Comparison of ENCODE assay signal across 8 mouse cellular contexts in genomic region chr6:31216206-31217059, GRCm38 (mm10).
A peak's percentile ranks its signal among the peaks of the same experiment; 100 is the strongest.
DNase-seq lines count a peak whose midpoint lies in the region; ATAC-seq and TF ChIP-seq lines count a peak whose summit lies in the region.

No protein-coding gene starts in this region.

- peak overlapping the region; percentile 41 for H3K9ac ChIP-seq in forebrain, embryonic 11.5 days (ENCODE audit: low read length)
- peak overlapping the region; percentile 63 for H3K9ac ChIP-seq in heart, embryonic 15.5 days
- peak overlapping the region; percentile 58 for H3K9ac ChIP-seq in liver, embryonic 12.5 days

- no peak for TF ChIP-seq POLR2A in bone marrow macrophage, adult 2 months (IDR thresholded peaks at IDR 0.05; ENCODE audit: borderline replicate concordance, low read depth, low read length)

- under 1% methylated on average over 98 of the region's 100 CpGs for whole genome bisulfite sequencing in forebrain, embryonic 11.5 days
- under 1% methylated on average over 100 of the region's 100 CpGs for WGBS in heart, embryonic 15.5 days
- WGBS in liver, embryonic 12.5 days (ENCODE audit: insufficient replicate concordance): under 1% methylated on average over 97 of the region's 100 CpGs

- ATAC-seq in forebrain, embryonic 11.5 days (replicated peaks; ENCODE audit: low FRiP score): peak; percentile 62
- ATAC-seq in heart, embryonic 15.5 days (replicated peaks; ENCODE audit: insufficient number of reproducible peaks, insufficient read depth, low FRiP score, low read depth): peak; percentile 72
- ATAC-seq in liver, embryonic 12.5 days: peak; percentile 68

- H3K27ac ChIP-seq in bone marrow macrophage, adult 2 months (ENCODE audit: insufficient read depth, low read depth, low read length): peak overlapping the region; percentile 69
- H3K27ac ChIP-seq in forebrain, embryonic 11.5 days (ENCODE audit: low read depth, low read length): no peak overlapping the region
- H3K27ac ChIP-seq in heart, embryonic 15.5 days: no peak overlapping the region
- no peak overlapping the region for H3K27ac ChIP-seq in liver, embryonic 12.5 days

- no peaks in the 10 kb centered on the region for H3K36me3 ChIP-seq in forebrain, embryonic 11.5 days (ENCODE audit: control insufficient read depth, insufficient read depth, low read length)
- H3K36me3 ChIP-seq in heart, embryonic 15.5 days: no peaks in the 10 kb centered on the region
- no peaks in the 10 kb centered on the region for H3K36me3 ChIP-seq in liver, embryonic 12.5 days

- H3K4me2 ChIP-seq in forebrain, embryonic 11.5 days (ENCODE audit: low read depth, low read length, severe bottlenecking): peak overlapping the region; percentile 100
- H3K4me2 ChIP-seq in heart, embryonic 15.5 days: peak overlapping the region; percentile 100
- peak overlapping the region; percentile 99 for H3K4me2 ChIP-seq in liver, embryonic 12.5 days

- H3K9me3 ChIP-seq in forebrain, embryonic 11.5 days (ENCODE audit: control insufficient read depth, low read length): no peaks in the 10 kb centered on the region
- no peaks in the 10 kb centered on the region for H3K9me3 ChIP-seq in heart, embryonic 15.5 days (replicated peaks)
- H3K9me3 ChIP-seq in liver, embryonic 12.5 days (replicated peaks): no peaks in the 10 kb centered on the region

- H3K4me3 ChIP-seq in bone marrow macrophage, adult 2 months (ENCODE audit: insufficient read depth, low read length): peak overlapping the region; percentile 89
- peak overlapping the region; percentile 66 for H3K4me3 ChIP-seq in forebrain, embryonic 11.5 days (ENCODE audit: low read depth, low read length)
- peak overlapping the region; percentile 71 for H3K4me3 ChIP-seq in heart, embryonic 15.5 days
- H3K4me3 ChIP-seq in liver, embryonic 12.5 days: peak overlapping the region; percentile 67

- peaks cover 54% of the 10 kb centered on the region for H3K27me3 ChIP-seq in forebrain, embryonic 11.5 days (ENCODE audit: control insufficient read depth, insufficient read depth, low read length)
- H3K27me3 ChIP-seq in heart, embryonic 15.5 days: peaks cover 39% of the 10 kb centered on the region
- peaks cover 85% of the 10 kb centered on the region for H3K27me3 ChIP-seq in liver, embryonic 12.5 days (replicated peaks)

- DNase-seq in A20 (ENCODE audit: low read depth, low spot score): peak; percentile 87
- peak; percentile 80 for DNase-seq in forebrain, embryonic 11.5 days (ENCODE audit: low spot score)
- DNase-seq in kidney, postnatal 14 days: peak; percentile 89
- DNase-seq in naive thymus-derived CD4-positive, alpha-beta T cell, adult 2 months (ENCODE audit: low read depth): peak; percentile 94
- peak; percentile 72 to 84 for DNase-seq in spleen, postnatal 4 days (ENCODE audit: low spot score in 2 of 2)

- no peak for TF ChIP-seq CTCF in bone marrow macrophage, adult 2 months (IDR thresholded peaks at IDR 0.05; ENCODE audit: low read depth, low read length)

- H3K4me1 ChIP-seq in bone marrow macrophage, adult 2 months (ENCODE audit: control insufficient read depth, insufficient read depth, low read length): peaks cover 14% of the 10 kb centered on the region
- H3K4me1 ChIP-seq in forebrain, embryonic 11.5 days (replicated peaks; ENCODE audit: control insufficient read depth, insufficient read depth, low read length): peaks cover 30% of the 10 kb centered on the region
- peaks cover 35% of the 10 kb centered on the region for H3K4me1 ChIP-seq in heart, embryonic 15.5 days (replicated peaks)
- peaks cover 40% of the 10 kb centered on the region for H3K4me1 ChIP-seq in liver, embryonic 12.5 days
